Mouse (Mus musculus): ENCODE results near the gene Dgki.

DNA sequence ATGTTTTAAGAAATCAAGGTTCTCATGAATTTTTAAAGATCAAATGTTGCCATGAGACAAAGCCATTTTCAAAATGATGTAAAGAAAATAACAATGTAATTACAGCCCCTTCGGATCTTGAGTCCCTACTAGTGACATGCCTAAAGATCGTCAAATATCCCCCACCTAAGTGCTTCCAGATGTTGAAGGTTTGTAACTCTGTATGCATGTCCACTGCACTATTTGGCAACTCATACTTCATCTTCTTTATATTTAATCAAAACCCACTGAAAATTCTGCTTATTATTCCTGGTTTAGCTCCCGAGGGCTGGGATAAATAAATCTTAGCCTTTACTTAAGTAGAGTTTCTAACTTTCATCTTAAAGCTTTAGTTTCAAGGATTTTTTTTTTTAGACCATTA, 458.3 kb downstream of the Dgki start:
- TF ChIP-seq POLR2A (IDR thresholded peaks at IDR 0.05; ENCODE audit: borderline replicate concordance, insufficient read depth, low read length) (no peak), CTCF (IDR thresholded peaks at IDR 0.05; ENCODE audit: borderline replicate concordance, insufficient read depth, low read depth, low read length) (no peak)

Measured in cerebellum, adult 2 months (tissue).